Mouse (Mus musculus): ENCODE results near the gene Dnajb4.

GRCm38 (mm10) chr3:152192238-152192931 is 17.7 kb downstream of the Dnajb4 start:
- TF ChIP-seq CTCF (IDR thresholded peaks at IDR 0.05; ENCODE audit: low read depth) (no peak), EP300 (IDR thresholded peaks at IDR 0.05; ENCODE audit: low read depth) (no peak)
